Mouse (Mus musculus) liver, embryonic 15.5 days (tissue): Measurements from ENCODE around the gene Rasal2. TPM values are rescaled to one million over a fixed set of nuclear protein-coding genes. Genes with fewer than 3 reads are reported as not detected.

Experiments used
- ATAC-seq: fragments of 200-750 bp; cut with Nextera tagmentation; 2 replicates; pipeline ENCODE4 v1.8.0; 2017; ENCODE audit warnings: moderate number of reproducible peaks, mild to moderate bottlenecking, moderate library complexity; ENCODE audit not compliant: insufficient read depth
- H3K27ac ChIP-seq: fragments of 300-500 bp; sonication (generic); replicated peaks from 2 replicates; pipeline ENCODE4 v1.5.1; 2015; ENCODE audit warnings: mild to moderate bottlenecking, inconsistent platforms
- H3K27me3 ChIP-seq: fragments of 300-500 bp; sonication (generic); 2 replicates; pipeline ENCODE4 v1.6.1; 2015; ENCODE audit warnings: mild to moderate bottlenecking, inconsistent platforms
- H3K36me3 ChIP-seq: fragments of 300-500 bp; sonication (generic); replicated peaks from 2 replicates; pipeline ENCODE4 v1.6.1; 2015; ENCODE audit warnings: moderate library complexity, mild to moderate bottlenecking, inconsistent platforms
- H3K4me1 ChIP-seq: fragments of 300-500 bp; sonication (generic); replicated peaks from 2 replicates; pipeline ENCODE4 v1.6.1; 2015; ENCODE audit warnings: inconsistent platforms
- H3K4me2 ChIP-seq: fragments of 300-500 bp; sonication (generic); 2 replicates; pipeline ENCODE4 v1.6.1; 2015; ENCODE audit warnings: moderate library complexity, mild to moderate bottlenecking, inconsistent platforms
- H3K4me3 ChIP-seq: fragments of 300-500 bp; sonication (generic); replicated peaks from 2 replicates; pipeline ENCODE4 v1.5.1; 2015; ENCODE audit warnings: mild to moderate bottlenecking, inconsistent platforms
- H3K9ac ChIP-seq: fragments of 300-500 bp; sonication (generic); 2 replicates; pipeline ENCODE4 v1.6.1; 2015; ENCODE audit warnings: moderate library complexity, mild to moderate bottlenecking, inconsistent platforms
- H3K9me3 ChIP-seq: fragments of 300-500 bp; sonication (generic); replicated peaks from 2 replicates; pipeline ENCODE4 v1.6.1; 2016; ENCODE audit warnings: inconsistent platforms
- WGBS: fragments of 180-500 bp; shearing (Covaris S2); methylation state at CpG from one replicate; pipeline ENCODE4 v1.1.7; 2015; ENCODE audit warnings: mixed read lengths; ENCODE audit not compliant: insufficient replicate concordance; 5-methylcytosine and 5-hydroxymethylcytosine counted together
- polyA plus RNA-seq: library from polyadenylated mRNA; unstranded; fragments of >200 nt; fragmentation: Nextera tagmentation; extraction: Ambion mirVana; gene quantifications from 2 replicates; pipeline ENCODE4 v1.2.1, GENCODE M21; 2015

The Rasal2 gene
- polyA plus RNA-seq, 1 experiment from 2014 or later = 2.0 TPM

DNA sequence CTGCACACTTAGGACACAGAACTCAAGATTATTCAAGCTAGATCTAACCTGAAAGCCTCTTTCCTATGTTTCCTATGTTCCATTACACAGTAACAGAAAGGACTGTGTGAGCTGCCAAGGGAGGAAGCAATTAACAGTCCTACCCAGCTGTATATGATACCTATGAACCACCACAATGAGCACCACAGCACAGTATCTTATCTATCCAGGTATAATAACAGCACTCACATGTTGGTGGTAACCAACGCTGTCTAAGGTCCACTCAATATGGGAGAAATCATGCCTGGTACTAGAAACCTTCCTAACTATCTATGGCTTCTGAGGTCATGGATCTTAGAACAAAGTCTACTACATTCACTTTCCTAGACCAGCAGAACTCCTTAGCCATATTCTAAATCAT lies 89.3 kb downstream of the Rasal2 start:
- H3K27ac ChIP-seq = no peak overlapping the region
- ATAC-seq = no peak
- no peaks in the 10 kb centered on the region for H3K4me1 ChIP-seq
- no peaks in the 10 kb centered on the region for H3K27me3 ChIP-seq
- no peak overlapping the region for H3K9ac ChIP-seq
- no peak overlapping the region for H3K4me3 ChIP-seq
- no peak overlapping the region for H3K4me2 ChIP-seq
- H3K36me3 ChIP-seq = no peaks in the 10 kb centered on the region
- H3K9me3 ChIP-seq = no peaks in the 10 kb centered on the region
- 50% methylated on average over 1 of the region's 1 CpGs for WGBS

- no peak overlapping the region for H3K4me3 ChIP-seq
- H3K27ac ChIP-seq = no peak overlapping the region
- H3K36me3 ChIP-seq = no peaks in the 10 kb centered on the region
- H3K9me3 ChIP-seq = no peaks in the 10 kb centered on the region
- H3K9ac ChIP-seq = no peak overlapping the region
- no peak for ATAC-seq
- WGBS = 52% methylated on average over 4 of the region's 4 CpGs
- no peak overlapping the region for H3K4me2 ChIP-seq
- H3K4me1 ChIP-seq = no peaks in the 10 kb centered on the region
- no peaks in the 10 kb centered on the region for H3K27me3 ChIP-seq
Measured at GRCm38 (mm10) chr1:157318896-157319295, 93.5 kb downstream of the Rasal2 start.

DNA sequence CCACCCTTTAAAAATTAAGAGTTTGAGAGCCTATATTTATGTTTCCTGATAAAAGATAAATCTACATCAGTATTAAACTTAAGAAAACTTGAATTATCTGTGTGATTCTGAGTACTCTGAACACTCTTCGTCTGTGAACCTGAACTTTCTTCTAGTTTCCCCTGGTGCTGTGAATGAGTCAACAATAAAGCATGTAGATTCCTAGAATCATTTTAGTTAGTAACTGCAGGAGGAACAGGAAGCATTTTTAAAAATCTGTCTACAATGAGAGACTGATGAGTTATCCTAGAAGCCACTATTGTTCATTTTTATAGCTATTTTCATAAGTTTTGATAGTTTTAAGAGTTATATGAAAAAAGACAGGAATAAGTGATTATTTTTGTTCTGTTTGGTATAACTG lies 111.1 kb downstream of the Rasal2 start:
- no peak overlapping the region for H3K4me3 ChIP-seq
- 54% methylated on average over 1 of the region's 1 CpGs for WGBS
- H3K27ac ChIP-seq = no peak overlapping the region

DNA sequence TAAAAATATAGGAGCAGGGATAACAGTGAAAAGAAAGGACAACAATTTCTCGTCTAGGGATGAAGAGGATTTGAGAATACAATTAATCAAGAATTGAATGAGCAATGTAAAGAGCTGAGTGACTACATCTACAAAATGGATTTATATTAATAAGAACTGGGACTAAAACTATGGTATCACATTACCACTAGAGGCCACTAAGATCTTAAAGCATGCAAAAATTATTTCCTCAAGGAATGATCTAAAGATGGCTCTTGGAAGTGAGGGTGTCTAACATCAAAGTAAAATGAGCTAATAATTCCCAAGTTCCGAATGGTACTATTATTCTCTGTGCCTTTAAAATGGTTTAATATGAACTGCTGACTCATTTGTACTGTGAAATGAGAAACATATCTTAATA lies 112.8 kb downstream of the Rasal2 start:
- 68% methylated on average over 2 of the region's 2 CpGs for WGBS
- no peaks in the 10 kb centered on the region for H3K36me3 ChIP-seq
- no peak for ATAC-seq
- H3K4me2 ChIP-seq = no peak overlapping the region
- no peaks in the 10 kb centered on the region for H3K4me1 ChIP-seq
- H3K27ac ChIP-seq = no peak overlapping the region
- H3K9me3 ChIP-seq = no peaks in the 10 kb centered on the region
- no peak overlapping the region for H3K9ac ChIP-seq
- H3K27me3 ChIP-seq = no peaks in the 10 kb centered on the region
- no peak overlapping the region for H3K4me3 ChIP-seq

More for the DNA sequence above, 111.1 kb downstream of the Rasal2 start:
- no peaks in the 10 kb centered on the region for H3K27me3 ChIP-seq
- no peaks in the 10 kb centered on the region for H3K36me3 ChIP-seq
- ATAC-seq = no peak
- H3K4me1 ChIP-seq = no peaks in the 10 kb centered on the region
- H3K9ac ChIP-seq = no peak overlapping the region
- H3K9me3 ChIP-seq = no peaks in the 10 kb centered on the region
- H3K4me2 ChIP-seq = no peak overlapping the region

GRCm38 (mm10) chr1:157298990-157299389 lies 113.4 kb downstream of the Rasal2 start:
- H3K27me3 ChIP-seq = no peaks in the 10 kb centered on the region
- no peak overlapping the region for H3K4me2 ChIP-seq
- 11% methylated on average over 2 of the region's 2 CpGs for WGBS
- ATAC-seq = no peak
- H3K9ac ChIP-seq = no peak overlapping the region
- H3K9me3 ChIP-seq = no peaks in the 10 kb centered on the region
- no peak overlapping the region for H3K27ac ChIP-seq
- no peaks in the 10 kb centered on the region for H3K36me3 ChIP-seq
- H3K4me1 ChIP-seq = no peaks in the 10 kb centered on the region
- H3K4me3 ChIP-seq = no peak overlapping the region

- Histone ChIP-seq H3K36me3 (no peaks in the 10 kb centered on the region), H3K4me2 (no peak overlapping the region), H3K4me1 (no peaks in the 10 kb centered on the region), H3K27me3 (no peaks in the 10 kb centered on the region), H3K27ac (no peak overlapping the region), H3K9ac (no peak overlapping the region), H3K4me3 (no peak overlapping the region), H3K9me3 (no peaks in the 10 kb centered on the region)
- 22% methylated on average over 1 of the region's 1 CpGs for WGBS
- no peak for ATAC-seq
Measured at GRCm38 (mm10) chr1:157297137-157297536, 115.3 kb downstream of the Rasal2 start.

GRCm38 (mm10) chr1:157295868-157296267 lies 116.5 kb downstream of the Rasal2 start:
- Histone ChIP-seq H3K9me3 (no peaks in the 10 kb centered on the region), H3K4me1 (no peaks in the 10 kb centered on the region), H3K9ac (no peak overlapping the region), H3K27me3 (no peaks in the 10 kb centered on the region), H3K4me2 (no peak overlapping the region), H3K36me3 (no peaks in the 10 kb centered on the region), H3K27ac (no peak overlapping the region), H3K4me3 (no peak overlapping the region)
- WGBS = 64% methylated on average over 3 of the region's 3 CpGs
- ATAC-seq = no peak

- no peak overlapping the region for H3K9ac ChIP-seq
- no peak overlapping the region for H3K4me3 ChIP-seq
- H3K4me1 ChIP-seq = no peaks in the 10 kb centered on the region
- H3K9me3 ChIP-seq = no peaks in the 10 kb centered on the region
- no peak overlapping the region for H3K4me2 ChIP-seq
- no peaks in the 10 kb centered on the region for H3K36me3 ChIP-seq
- 41% methylated on average over 2 of the region's 2 CpGs for WGBS
- no peak overlapping the region for H3K27ac ChIP-seq
- ATAC-seq = no peak
- H3K27me3 ChIP-seq = no peaks in the 10 kb centered on the region
Measured at GRCm38 (mm10) chr1:157290173-157290572, 122.2 kb downstream of the Rasal2 start.

GRCm38 (mm10) chr1:157289251-157289650 lies 123.1 kb downstream of the Rasal2 start:
- no peak overlapping the region for H3K27ac ChIP-seq
- no peak overlapping the region for H3K4me3 ChIP-seq
- no peak overlapping the region for H3K4me2 ChIP-seq
- H3K36me3 ChIP-seq = no peaks in the 10 kb centered on the region
- H3K4me1 ChIP-seq = no peaks in the 10 kb centered on the region
- H3K9ac ChIP-seq = no peak overlapping the region
- H3K9me3 ChIP-seq = no peaks in the 10 kb centered on the region
- no peak for ATAC-seq
- 70% methylated on average over 2 of the region's 2 CpGs for WGBS
- H3K27me3 ChIP-seq = no peaks in the 10 kb centered on the region

DNA sequence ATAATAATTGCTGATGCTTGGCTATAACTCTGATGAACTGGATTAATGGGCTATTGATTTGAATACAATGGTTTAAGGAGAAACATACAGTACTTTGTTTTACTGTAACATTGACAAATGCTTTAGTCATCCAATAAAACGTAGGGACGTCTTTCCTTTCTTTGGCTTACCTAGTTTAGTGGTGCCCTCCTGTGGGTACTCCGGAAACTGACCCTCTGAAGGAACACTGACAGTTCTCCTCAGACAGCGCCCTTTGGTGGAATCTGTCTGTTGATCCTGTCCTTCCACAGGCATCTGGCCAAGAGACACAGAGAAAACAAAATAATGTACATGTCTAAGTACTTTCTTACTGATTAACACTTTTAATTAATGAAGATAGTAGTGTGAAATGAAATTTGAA lies 125.8 kb downstream of the Rasal2 start:
- Histone ChIP-seq H3K27me3 (no peaks in the 10 kb centered on the region), H3K9me3 (no peaks in the 10 kb centered on the region), H3K27ac (no peak overlapping the region), H3K4me2 (no peak overlapping the region), H3K4me3 (no peak overlapping the region), H3K9ac (no peak overlapping the region), H3K4me1 (no peaks in the 10 kb centered on the region), H3K36me3 (no peaks in the 10 kb centered on the region)
- WGBS = 19% methylated on average over 4 of the region's 4 CpGs
- ATAC-seq = no peak

DNA sequence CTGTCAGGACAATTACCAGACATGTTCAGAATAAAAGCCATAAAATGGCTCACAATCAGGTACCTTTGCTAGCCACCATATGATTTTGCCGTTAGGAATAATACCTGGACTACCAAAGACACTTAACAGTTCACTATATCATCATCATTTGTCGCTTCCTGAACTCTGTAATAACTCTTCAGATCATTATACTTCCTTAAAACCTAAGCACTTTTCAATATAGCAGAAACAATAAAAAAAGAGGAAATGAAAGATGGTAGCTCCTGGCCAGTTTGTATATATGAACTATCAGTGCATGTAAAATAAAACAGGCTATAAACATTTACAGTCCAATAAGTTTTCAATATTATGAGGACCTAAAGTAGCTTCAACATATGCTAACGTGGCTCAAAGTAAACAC lies 127.0 kb downstream of the Rasal2 start:
- Histone ChIP-seq H3K4me3 (no peak overlapping the region), H3K4me1 (no peaks in the 10 kb centered on the region), H3K9ac (no peak overlapping the region), H3K4me2 (no peak overlapping the region), H3K27me3 (no peaks in the 10 kb centered on the region), H3K27ac (no peak overlapping the region), H3K9me3 (no peaks in the 10 kb centered on the region), H3K36me3 (no peaks in the 10 kb centered on the region)
- no peak for ATAC-seq
- WGBS = 40% methylated on average over 3 of the region's 3 CpGs

- Histone ChIP-seq H3K9ac (no peak overlapping the region), H3K36me3 (no peaks in the 10 kb centered on the region), H3K4me1 (no peaks in the 10 kb centered on the region), H3K27me3 (no peaks in the 10 kb centered on the region), H3K27ac (no peak overlapping the region), H3K4me3 (no peak overlapping the region), H3K4me2 (no peak overlapping the region), H3K9me3 (no peaks in the 10 kb centered on the region)
- ATAC-seq = no peak
Measured at GRCm38 (mm10) chr1:157280781-157281180, 131.6 kb downstream of the Rasal2 start.
